Mouse (Mus musculus): ENCODE measurements around the gene Ripk1. TPM values are rescaled to one million over a fixed set of nuclear protein-coding genes. Genes with fewer than 3 reads are reported as not detected.
"Not testable (repeated sequence)": the region's sequence is repeated elsewhere in the genome, so short reads cannot be mapped to it uniquely, and the experiment has no call there.

Ripk1 gene
- total RNA-seq, 2 experiments from 2014 or later: 23.6 to 31.1 TPM

GRCm38 (mm10) chr13:34037172-34038055 lies 35.3 kb downstream of the Ripk1 start, which contains the start of gene Bphl:
Bphl (plus strand) TSS chr13:34037597.
- DNase-seq (ENCODE audit: low spot score in 2 of 2): peak; percentile 86 to 91

GRCm38 (mm10) chr13:34038056-34038432 lies 35.9 kb downstream of the Ripk1 start:
- no peak for DNase-seq (ENCODE audit: low spot score in 2 of 2)

DNA sequence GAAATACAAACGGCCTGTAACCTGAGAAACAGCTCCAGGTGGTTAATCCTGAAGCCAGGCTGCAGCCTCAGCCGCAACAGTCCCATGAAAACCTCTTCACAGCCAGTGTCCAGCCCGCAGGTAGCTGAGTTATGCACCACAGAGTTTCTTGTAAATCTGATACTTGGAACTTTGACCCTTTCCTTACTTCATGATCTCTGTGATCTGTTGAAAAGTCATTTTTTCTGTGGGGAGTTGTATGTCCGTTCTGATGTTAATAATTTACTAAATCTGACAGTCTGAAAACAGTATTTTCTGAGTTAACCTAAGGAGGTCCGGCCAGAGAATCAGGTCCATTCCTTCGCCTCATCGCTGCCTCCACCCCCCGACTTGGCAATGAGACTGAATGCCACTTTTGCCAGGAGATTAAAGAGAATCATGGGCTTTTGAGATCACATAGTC lies 36.8 kb downstream of the Ripk1 start:
- no peak for DNase-seq (ENCODE audit: low spot score in 2 of 2)

DNA sequence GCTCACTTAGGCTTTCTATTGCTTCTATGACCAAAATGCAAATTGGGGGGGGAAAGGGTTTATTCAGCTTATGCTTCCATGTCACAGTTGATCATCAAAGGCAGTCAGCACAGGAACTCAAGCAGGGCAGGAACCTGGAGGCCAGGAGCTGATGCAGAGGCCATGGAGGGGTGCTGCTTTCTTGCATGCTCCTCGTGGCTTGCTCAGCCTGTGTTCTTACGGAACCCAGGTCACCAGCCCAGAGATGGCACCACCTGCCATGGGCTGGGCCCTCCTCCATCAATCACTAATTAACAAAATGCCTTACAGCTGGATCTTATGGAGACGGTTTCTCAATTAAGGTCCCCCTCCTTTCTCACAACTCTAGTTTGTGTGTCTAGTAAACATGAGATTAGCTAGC lies 37.9 kb downstream of the Ripk1 start:
- no peak for DNase-seq (ENCODE audit: low spot score in 2 of 2)

DNA sequence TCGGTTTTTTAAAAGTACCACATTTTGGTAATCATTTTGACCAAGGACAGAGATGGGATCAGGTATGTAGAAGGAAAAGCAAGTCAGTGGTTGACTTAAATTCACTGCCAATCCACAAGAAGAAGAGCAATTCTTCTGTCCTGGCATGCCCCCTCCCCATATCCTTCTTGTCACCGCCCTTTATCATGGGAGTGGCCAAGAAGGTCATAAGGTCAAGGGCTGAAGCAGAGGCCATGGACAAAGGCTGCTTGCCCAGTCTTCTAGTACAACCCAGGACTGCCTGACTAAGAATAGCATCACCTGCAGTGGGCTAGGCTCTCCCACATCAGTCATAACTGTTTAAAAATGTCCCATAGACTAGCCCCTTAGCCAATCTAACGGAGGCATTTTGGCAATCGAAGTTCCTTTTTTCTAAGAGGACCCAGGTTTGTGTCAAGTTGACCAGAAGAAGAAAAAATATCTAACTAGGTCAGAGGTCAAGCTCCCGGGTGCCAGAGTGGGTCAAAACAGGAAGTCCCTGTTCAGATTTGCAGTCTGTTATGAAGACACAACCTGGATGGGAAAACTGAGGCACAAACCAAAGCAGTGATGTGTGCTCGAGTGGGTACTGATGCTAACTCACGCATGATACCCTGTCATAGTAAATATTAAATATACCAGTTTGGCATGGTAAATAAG lies 41.7 kb downstream of the Ripk1 start:
- no peak for DNase-seq (ENCODE audit: low spot score in 2 of 2)

DNA sequence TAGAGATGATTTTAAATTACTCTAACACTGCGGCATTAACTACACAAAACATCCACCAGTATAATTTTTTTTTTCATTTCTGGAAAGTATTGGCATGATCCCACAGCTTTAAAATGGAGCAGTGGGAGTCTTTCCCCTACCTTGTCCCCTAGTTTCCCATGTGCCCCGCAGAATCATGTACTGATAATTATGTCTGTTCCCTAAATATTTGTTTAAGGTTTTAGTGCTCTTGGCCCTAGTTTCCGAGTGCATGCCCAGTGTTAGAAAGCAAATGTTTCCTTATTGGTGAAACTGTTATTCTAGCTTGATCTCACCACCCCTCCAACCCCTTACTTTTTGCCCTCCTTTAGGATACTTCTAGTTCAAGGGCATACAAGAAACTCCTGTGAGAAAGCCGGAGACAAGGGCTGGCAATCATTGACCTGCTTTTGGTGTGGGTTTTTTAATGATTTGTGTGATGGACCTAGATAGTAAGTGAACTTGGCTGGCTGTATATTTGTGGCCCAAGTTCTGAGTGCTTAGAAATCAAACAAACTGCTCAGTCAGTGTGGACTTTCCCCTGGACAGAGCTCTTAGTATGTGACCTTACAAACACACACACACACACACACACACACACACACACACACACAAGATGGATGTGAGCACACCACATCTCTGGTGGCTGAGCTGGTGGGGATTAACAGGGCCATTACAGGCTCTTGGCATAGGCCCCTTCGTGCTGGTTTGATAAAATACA lies 43.5 kb downstream of the Ripk1 start:
- no peak for DNase-seq (ENCODE audit: low spot score in 2 of 2)

DNA sequence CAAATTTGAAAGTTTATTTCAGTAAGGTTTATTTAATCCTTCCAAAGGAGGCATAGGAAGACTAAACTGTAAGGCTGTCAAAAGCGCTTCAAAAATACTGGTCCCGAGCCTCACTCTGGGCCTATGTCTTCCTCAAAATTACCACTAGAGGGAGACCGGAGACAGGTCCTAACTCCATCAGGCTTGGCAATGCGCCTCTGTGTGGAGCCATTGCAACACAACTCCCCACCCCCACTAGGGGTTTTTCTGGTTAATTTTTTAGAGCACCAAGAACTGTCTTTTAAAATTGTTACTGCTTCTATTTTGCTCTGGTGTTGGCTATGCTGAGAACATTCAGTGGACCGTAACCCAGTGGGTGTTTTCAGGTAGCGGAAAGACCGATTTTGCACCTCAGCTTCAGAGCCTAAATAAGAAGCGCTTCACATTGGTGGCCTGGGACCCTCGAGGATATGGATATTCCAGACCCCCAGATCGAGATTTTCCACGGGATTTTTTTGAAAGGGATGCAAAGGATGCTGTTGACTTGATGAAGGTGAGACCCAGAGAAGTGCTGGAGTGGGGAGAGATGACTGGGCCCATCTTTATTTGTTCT lies 44.4 kb downstream of the Ripk1 start:
- peak; percentile 56 for DNase-seq (ENCODE audit: low spot score in 2 of 2)

- DNase-seq (ENCODE audit: low spot score in 2 of 2): no peak
Measured at GRCm38 (mm10) chr13:34047526-34047925, 45.4 kb downstream of the Ripk1 start.

DNA sequence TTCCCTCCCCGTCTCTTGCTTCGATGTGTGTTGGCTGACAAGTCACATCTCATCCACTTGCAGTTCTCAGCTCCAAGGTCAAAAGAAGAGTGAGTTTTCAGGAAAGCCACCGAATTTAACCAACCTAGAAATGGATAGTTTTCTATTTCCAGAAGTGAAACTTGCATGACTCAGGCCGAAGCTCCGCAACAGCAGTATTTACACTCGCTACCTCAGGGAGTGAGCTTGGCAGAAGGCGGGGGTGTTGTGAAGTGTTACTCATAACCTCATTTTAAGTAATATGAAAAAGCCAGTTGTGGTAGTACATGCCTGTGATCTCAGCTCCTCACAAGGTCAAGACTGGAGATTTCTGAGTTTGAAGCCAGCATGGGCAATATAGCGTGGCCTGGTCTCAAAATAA lies 48.3 kb downstream of the Ripk1 start:
- no peak for DNase-seq (ENCODE audit: low spot score in 2 of 2)

DNA sequence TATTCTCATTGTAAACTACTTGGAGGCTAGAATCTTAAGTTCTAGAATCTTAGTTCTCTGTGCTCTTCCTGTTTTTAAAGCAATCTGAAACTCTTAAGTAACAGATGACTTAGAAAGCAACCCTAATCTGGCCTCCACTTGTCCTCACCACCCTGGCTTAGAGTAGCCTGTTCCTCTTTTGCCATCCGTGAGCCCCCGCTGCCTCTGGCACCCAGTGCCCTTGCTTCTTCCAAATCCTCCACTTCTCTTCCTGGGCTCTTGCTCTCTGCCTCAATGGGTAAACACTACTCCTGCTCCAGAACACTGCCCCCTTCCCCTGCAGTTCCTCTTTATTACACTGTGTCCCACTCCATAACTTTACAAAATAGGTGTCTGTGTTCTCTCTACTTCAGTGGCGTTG lies 49.5 kb downstream of the Ripk1 start:
- DNase-seq (ENCODE audit: low spot score in 2 of 2): no peak

DNA sequence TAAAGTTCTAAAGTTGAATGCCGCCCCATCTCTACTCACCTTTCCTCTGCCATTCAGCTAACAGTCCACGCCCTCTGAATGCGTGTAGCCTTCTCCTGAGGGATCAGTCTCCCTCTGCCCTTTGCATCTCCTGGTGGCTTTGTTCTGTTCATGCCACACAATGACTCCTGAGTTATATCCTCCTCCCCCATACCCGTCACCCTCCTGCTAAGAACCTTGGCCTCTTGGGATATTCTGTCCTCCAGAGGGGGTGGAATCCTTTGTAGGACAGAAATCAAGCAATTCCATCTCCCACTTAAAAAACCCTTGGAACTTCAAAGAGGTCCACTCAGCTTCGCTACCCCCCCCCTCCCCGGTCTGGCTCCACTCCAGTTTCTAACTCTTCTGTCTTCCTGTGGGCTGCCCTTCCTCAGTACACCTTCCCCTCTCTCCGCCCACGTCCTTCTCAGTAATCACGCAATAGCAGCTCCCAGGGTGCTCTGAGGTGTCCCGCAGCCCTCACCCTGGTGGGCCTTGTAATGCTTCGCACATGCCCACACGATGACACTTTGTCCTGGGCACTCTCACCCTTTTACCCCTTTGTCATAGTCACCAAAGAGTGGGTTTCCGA lies 51.6 kb downstream of the Ripk1 start:
- no peak for DNase-seq (ENCODE audit: low spot score in 2 of 2)

DNA sequence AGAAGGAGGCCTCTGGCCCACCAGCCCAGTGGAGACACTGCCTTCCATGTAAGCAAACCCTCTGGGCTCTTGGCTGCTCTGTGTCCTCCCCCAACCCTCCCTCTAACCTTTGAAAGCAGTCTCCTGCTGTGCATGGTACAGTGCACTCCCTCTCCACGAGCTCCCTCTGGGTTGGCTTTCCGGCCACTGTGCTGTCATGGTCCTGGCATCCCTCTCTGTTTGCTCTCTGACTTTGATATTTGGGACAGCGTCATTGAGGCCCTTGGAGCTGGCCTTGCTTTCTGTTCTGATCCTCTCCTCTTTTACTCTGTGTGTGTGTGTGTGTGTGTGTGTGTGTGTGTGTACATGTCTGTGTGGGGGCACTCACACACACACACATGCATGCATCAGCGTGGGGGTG lies 52.2 kb downstream of the Ripk1 start:
- no peak for DNase-seq (ENCODE audit: low spot score in 2 of 2)

- no peak for DNase-seq (ENCODE audit: low spot score in 2 of 2)
Measured at GRCm38 (mm10) chr13:34054983-34055382, 52.8 kb downstream of the Ripk1 start.

GRCm38 (mm10) chr13:34057252-34057651 lies 55.1 kb downstream of the Ripk1 start:
- no peak for DNase-seq (ENCODE audit: low spot score in 2 of 2)

GRCm38 (mm10) chr13:34060061-34060460 lies 57.9 kb downstream of the Ripk1 start:
- DNase-seq (ENCODE audit: low spot score in 2 of 2): no peak

GRCm38 (mm10) chr13:34062466-34062865 lies 60.3 kb downstream of the Ripk1 start:
- no peak for DNase-seq (ENCODE audit: low spot score in 2 of 2)

GRCm38 (mm10) chr13:34066351-34066750 lies 64.2 kb downstream of the Ripk1 start:
- DNase-seq (ENCODE audit: low spot score in 2 of 2): no peak

- DNase-seq (ENCODE audit: low spot score in 2 of 2): no peak
Measured at GRCm38 (mm10) chr13:34070296-34070695, 68.1 kb downstream of the Ripk1 start.

- no peak for DNase-seq (ENCODE audit: low spot score in 2 of 2)
Measured at GRCm38 (mm10) chr13:34071836-34072235, 69.7 kb downstream of the Ripk1 start.

DNA sequence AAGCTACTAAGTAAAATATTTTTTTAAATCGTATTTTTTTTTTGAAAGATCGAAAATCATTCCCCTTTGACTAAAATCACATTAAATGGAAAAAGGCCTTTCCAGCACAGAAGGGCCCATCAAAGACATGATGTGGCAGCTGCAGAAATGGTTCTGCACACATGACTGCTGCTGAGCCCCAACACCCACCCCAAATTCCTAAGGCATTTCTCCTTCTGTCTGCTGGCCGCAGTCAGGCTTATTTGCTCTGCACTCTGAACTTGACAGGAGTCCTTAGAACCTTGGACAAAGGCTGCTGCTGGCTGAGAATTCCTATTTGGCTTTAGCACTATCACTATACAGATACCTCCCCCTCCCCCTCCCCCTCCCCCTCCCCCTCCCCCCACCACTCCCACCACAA lies 70.7 kb downstream of the Ripk1 start:
- DNase-seq (ENCODE audit: low spot score in 2 of 2): no peak

GRCm38 (mm10) chr13:34074441-34074840 lies 72.3 kb downstream of the Ripk1 start:
- DNase-seq (ENCODE audit: low spot score in 2 of 2): not testable (repeated sequence)
